Mouse (Mus musculus): Measurements from ENCODE around the gene Adck1.
"Not testable (repeated sequence)": the region's sequence is repeated elsewhere in the genome, so short reads cannot be mapped to it uniquely, and the experiment has no call there.

Adck1 gene

GRCm38 (mm10) chr12:88360441-88361119 is at the start of gene Adck1:
Gene Adck1 (plus strand): TSS chr12:88360554.
- Histone ChIP-seq H3K36me3 (ENCODE audit: insufficient read depth, low read length) (no peaks in the 10 kb centered on the region), H3K9me3 (ENCODE audit: low read length) (no peaks in the 10 kb centered on the region), H3K27me3 (ENCODE audit: insufficient read depth, low read length) (no peaks in the 10 kb centered on the region), H3K4me3 (replicated peaks; ENCODE audit: low read length) (peak within 1 kb of the TSS; percentile 91), H3K4me1 (replicated peaks; ENCODE audit: low read depth, low read length) (peaks cover 5% of the 10 kb centered on the region; the same call in 1 of the 2 replicates)
- TF ChIP-seq CTCF (conservative IDR thresholded peaks at IDR 0.05; ENCODE audit: low read length) = no peak
- TF ChIP-seq NANOG (IDR thresholded peaks at IDR 0.05; ENCODE audit: borderline replicate concordance, low read length) = no peak
- TF ChIP-seq POU5F1 (IDR thresholded peaks at IDR 0.05; ENCODE audit: borderline replicate concordance, low read length) = no peak

GRCm38 (mm10) chr12:88314556-88314955 is 45.8 kb upstream of the Adck1 start:
- H3K4me1 ChIP-seq (replicated peaks; ENCODE audit: low read depth, low read length) = no peaks in the 10 kb centered on the region
- H3K36me3 ChIP-seq (ENCODE audit: insufficient read depth, low read length) = no peaks in the 10 kb centered on the region
- peaks cover 41% of the 10 kb centered on the region for H3K9me3 ChIP-seq (ENCODE audit: low read length)
- TF ChIP-seq NANOG (IDR thresholded peaks at IDR 0.05; ENCODE audit: borderline replicate concordance, low read length) = no peak
- no peak for TF ChIP-seq CTCF (conservative IDR thresholded peaks at IDR 0.05; ENCODE audit: low read length)
- TF ChIP-seq POU5F1 (IDR thresholded peaks at IDR 0.05; ENCODE audit: borderline replicate concordance, low read length) = no peak
- no peaks in the 10 kb centered on the region for H3K27me3 ChIP-seq (ENCODE audit: insufficient read depth, low read length)
- H3K4me3 ChIP-seq (replicated peaks; ENCODE audit: low read length) = no peak overlapping the region

- not testable (repeated sequence) for H3K36me3 ChIP-seq (ENCODE audit: insufficient read depth, low read length); H3K9me3 ChIP-seq (ENCODE audit: low read length); H3K4me3 ChIP-seq (replicated peaks; ENCODE audit: low read length); H3K4me1 ChIP-seq (replicated peaks; ENCODE audit: low read depth, low read length); H3K27me3 ChIP-seq (ENCODE audit: insufficient read depth, low read length)
These were observed 36.4 kb upstream of the Adck1 start, which contains the start of gene Gm5039 for GRCm38 (mm10) chr12:88323926-88324325. Gene Gm5039 (minus strand): TSS chr12:88324026.

GRCm38 (mm10) chr12:88336662-88337413 is 23.5 kb upstream of the Adck1 start:
- H3K9me3 ChIP-seq (ENCODE audit: low read length) = peaks cover 21% of the 10 kb centered on the region
- not testable (repeated sequence) for H3K27me3 ChIP-seq (ENCODE audit: insufficient read depth, low read length); H3K4me3 ChIP-seq (replicated peaks; ENCODE audit: low read length); H3K4me1 ChIP-seq (replicated peaks; ENCODE audit: low read depth, low read length); H3K36me3 ChIP-seq (ENCODE audit: insufficient read depth, low read length)

GRCm38 (mm10) chr12:88341286-88341685 is 19.1 kb upstream of the Adck1 start:
- not testable (repeated sequence) for H3K4me3 ChIP-seq (replicated peaks; ENCODE audit: low read length); H3K4me1 ChIP-seq (replicated peaks; ENCODE audit: low read depth, low read length); H3K27me3 ChIP-seq (ENCODE audit: insufficient read depth, low read length); H3K36me3 ChIP-seq (ENCODE audit: insufficient read depth, low read length)
- peaks cover 51% of the 10 kb centered on the region for H3K9me3 ChIP-seq (ENCODE audit: low read length)

GRCm38 (mm10) chr12:88354182-88354702 is 6.1 kb upstream of the Adck1 start:
- Histone ChIP-seq H3K36me3 (ENCODE audit: insufficient read depth, low read length) (no peaks in the 10 kb centered on the region), H3K4me3 (replicated peaks; ENCODE audit: low read length) (peak overlapping the region; percentile 66), H3K27me3 (ENCODE audit: insufficient read depth, low read length) (no peaks in the 10 kb centered on the region), H3K4me1 (replicated peaks; ENCODE audit: low read depth, low read length) (no peaks in the 10 kb centered on the region), H3K9me3 (ENCODE audit: low read length) (peaks cover 51% of the 10 kb centered on the region)
- TF ChIP-seq CTCF (conservative IDR thresholded peaks at IDR 0.05; ENCODE audit: low read length) (no peak), NANOG (IDR thresholded peaks at IDR 0.05; ENCODE audit: borderline replicate concordance, low read length) (no peak), POU5F1 (IDR thresholded peaks at IDR 0.05; ENCODE audit: borderline replicate concordance, low read length) (no peak)

GRCm38 (mm10) chr12:88361120-88361445 is 729 bp downstream of the Adck1 start:
- no peaks in the 10 kb centered on the region for H3K36me3 ChIP-seq (ENCODE audit: insufficient read depth, low read length)
- H3K4me3 ChIP-seq (replicated peaks; ENCODE audit: low read length) = peak overlapping the region; percentile 91
- peaks cover 5% of the 10 kb centered on the region; the same call in 1 of the 2 replicates for H3K4me1 ChIP-seq (replicated peaks; ENCODE audit: low read depth, low read length)
- no peak for TF ChIP-seq NANOG (IDR thresholded peaks at IDR 0.05; ENCODE audit: borderline replicate concordance, low read length)
- no peak for TF ChIP-seq POU5F1 (IDR thresholded peaks at IDR 0.05; ENCODE audit: borderline replicate concordance, low read length)
- TF ChIP-seq CTCF (conservative IDR thresholded peaks at IDR 0.05; ENCODE audit: low read length) = no peak
- no peaks in the 10 kb centered on the region for H3K9me3 ChIP-seq (ENCODE audit: low read length)
- H3K27me3 ChIP-seq (ENCODE audit: insufficient read depth, low read length) = no peaks in the 10 kb centered on the region

- Histone ChIP-seq H3K36me3 (ENCODE audit: insufficient read depth, low read length) (peaks cover 6% of the 10 kb centered on the region; the same call in 1 of the 2 replicates), H3K27me3 (ENCODE audit: insufficient read depth, low read length) (no peaks in the 10 kb centered on the region), H3K9me3 (ENCODE audit: low read length) (no peaks in the 10 kb centered on the region), H3K4me3 (replicated peaks; ENCODE audit: low read length) (no peak overlapping the region), H3K4me1 (replicated peaks; ENCODE audit: low read depth, low read length) (no peaks in the 10 kb centered on the region)
- TF ChIP-seq POU5F1 (IDR thresholded peaks at IDR 0.05; ENCODE audit: borderline replicate concordance, low read length) (no peak), NANOG (IDR thresholded peaks at IDR 0.05; ENCODE audit: borderline replicate concordance, low read length) (no peak), CTCF (conservative IDR thresholded peaks at IDR 0.05; ENCODE audit: low read length) (no peak)
These were observed 7.3 kb downstream of the Adck1 start for GRCm38 (mm10) chr12:88367673-88368072.

- Histone ChIP-seq H3K36me3 (ENCODE audit: insufficient read depth, low read length) (peaks cover 6% of the 10 kb centered on the region; the same call in 1 of the 2 replicates), H3K4me1 (replicated peaks; ENCODE audit: low read depth, low read length) (no peaks in the 10 kb centered on the region), H3K27me3 (ENCODE audit: insufficient read depth, low read length) (no peaks in the 10 kb centered on the region), H3K9me3 (ENCODE audit: low read length) (no peaks in the 10 kb centered on the region), H3K4me3 (replicated peaks; ENCODE audit: low read length) (no peak overlapping the region)
- no peak for TF ChIP-seq NANOG (IDR thresholded peaks at IDR 0.05; ENCODE audit: borderline replicate concordance, low read length)
- no peak for TF ChIP-seq CTCF (conservative IDR thresholded peaks at IDR 0.05; ENCODE audit: low read length)
- TF ChIP-seq POU5F1 (IDR thresholded peaks at IDR 0.05; ENCODE audit: borderline replicate concordance, low read length) = no peak
These were observed 8.3 kb downstream of the Adck1 start for GRCm38 (mm10) chr12:88368618-88369017.

GRCm38 (mm10) chr12:88369690-88370089 is 9.3 kb downstream of the Adck1 start:
- H3K27me3 ChIP-seq (ENCODE audit: insufficient read depth, low read length); H3K36me3 ChIP-seq (ENCODE audit: insufficient read depth, low read length); H3K4me3 ChIP-seq (replicated peaks; ENCODE audit: low read length); H3K9me3 ChIP-seq (ENCODE audit: low read length); H3K4me1 ChIP-seq (replicated peaks; ENCODE audit: low read depth, low read length): not testable (repeated sequence)

- H3K4me1 ChIP-seq (replicated peaks; ENCODE audit: low read depth, low read length); H3K4me3 ChIP-seq (replicated peaks; ENCODE audit: low read length); H3K36me3 ChIP-seq (ENCODE audit: insufficient read depth, low read length); H3K27me3 ChIP-seq (ENCODE audit: insufficient read depth, low read length); H3K9me3 ChIP-seq (ENCODE audit: low read length): not testable (repeated sequence)
These were observed 10.0 kb downstream of the Adck1 start for GRCm38 (mm10) chr12:88370321-88370720.

Data from E14TG2a.4 (cell line).